Mouse (Mus musculus) embryo, embryonic 11 days (tissue): ENCODE measurements at regions not wholly inside any gene's neighbourhood (a gene's known extent, or its start where the extent isn't known, plus 50 kb on each side); places are given as distances from the start of the nearest gene placed in this dataset.

Experiments
- DNase-seq: peaks from one replicate; pipeline ENCODE4 v3.0.0-alpha.2; 2015

DNA sequence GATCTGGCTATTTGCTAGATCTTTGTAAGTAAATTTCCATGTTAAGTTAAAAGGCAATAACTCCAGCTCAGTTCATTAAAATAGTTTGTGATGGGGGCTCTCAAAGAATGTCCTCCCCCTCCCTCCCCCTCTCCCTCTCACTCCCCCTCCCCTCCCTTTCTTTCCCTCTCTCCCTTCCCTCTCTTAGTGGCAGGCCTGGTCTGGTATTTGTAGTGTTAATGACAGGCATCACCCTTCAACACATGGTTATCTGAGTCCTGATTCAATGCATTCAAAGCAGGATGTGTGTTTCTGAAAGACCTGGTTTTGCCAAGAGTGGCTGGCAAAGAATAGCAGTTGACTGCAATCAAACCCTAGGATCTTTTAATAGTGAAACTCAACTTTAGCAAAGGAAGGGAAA is 383.4 kb upstream of the Mpdz start:
- DNase-seq = no peak

DNA sequence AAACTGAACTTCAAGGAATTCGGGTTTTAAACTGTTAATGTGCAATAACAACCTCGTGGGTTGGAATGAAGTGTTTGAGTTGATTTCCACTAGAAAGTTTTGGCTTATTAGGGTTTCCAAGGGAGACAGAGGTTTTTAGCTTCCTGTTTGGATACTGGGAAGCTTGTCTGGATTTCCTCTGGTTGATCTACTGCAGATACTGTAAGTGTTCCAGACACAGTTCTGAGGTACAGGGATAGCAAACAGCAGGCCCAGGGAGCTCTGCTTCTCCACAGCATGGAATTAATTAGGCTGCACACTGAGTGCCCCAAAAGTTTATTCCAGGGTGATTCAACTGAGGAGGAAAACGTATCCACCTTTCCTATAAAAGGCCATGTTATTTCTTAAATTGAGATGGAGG is 381.0 kb upstream of the Mpdz start:
- peak; percentile 20 for DNase-seq

DNA sequence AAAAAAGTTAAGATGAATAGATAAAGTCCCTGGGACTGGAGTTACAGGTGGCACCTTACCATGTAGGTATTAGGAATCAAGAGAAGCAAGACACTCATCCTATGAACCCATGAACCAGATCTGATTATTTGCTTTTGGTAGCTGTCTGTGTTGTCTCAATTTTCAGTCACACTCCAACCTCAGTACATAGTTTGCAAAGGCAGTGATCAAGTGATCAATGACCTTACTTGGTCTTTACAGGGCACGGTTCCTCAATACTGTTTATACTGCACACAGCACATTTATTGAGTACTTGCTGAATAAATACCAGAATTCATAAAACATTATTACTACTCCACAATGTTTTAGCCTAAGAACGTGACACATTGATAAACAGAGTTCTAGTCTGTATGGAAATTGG is 346.7 kb upstream of the Mpdz start:
- no peak for DNase-seq

DNA sequence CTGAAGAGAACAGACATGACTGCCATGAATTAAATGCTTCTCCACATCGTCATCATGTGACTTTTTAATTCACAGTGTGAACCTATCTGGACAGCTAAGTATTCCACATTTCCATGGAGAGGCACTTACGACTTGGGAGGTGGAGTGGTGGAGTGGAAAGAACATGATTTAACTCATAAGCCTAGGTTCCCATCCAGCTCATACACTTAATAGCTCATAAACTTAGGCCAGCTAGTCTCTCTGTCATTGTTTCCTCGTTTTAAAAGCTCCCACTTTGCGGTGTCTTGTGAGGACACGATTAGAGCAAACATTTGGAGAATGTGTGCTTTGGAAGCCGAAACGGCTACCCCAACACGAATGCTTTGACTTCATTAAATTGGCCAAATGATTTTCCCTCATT is 346.0 kb upstream of the Mpdz start:
- no peak for DNase-seq

DNA sequence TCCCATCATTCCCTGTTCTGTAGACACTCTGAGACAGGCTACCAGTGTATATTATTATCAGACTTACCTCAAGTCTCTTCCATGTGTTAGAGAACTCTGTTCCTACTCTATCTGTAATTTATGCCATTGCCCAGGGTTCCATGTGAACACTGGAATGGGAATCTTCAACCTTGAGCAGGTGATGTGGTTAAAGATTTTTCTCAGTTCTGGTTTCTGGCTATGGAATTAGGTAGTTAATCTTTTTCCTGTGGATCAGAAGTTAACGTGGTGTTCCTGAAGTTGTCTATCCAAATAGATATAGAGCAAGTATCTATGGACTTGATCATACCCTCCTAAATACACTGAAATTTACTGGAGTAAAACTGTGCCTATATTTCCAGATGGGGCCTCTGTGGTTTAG is 339.4 kb upstream of the Mpdz start:
- DNase-seq = no peak

DNA sequence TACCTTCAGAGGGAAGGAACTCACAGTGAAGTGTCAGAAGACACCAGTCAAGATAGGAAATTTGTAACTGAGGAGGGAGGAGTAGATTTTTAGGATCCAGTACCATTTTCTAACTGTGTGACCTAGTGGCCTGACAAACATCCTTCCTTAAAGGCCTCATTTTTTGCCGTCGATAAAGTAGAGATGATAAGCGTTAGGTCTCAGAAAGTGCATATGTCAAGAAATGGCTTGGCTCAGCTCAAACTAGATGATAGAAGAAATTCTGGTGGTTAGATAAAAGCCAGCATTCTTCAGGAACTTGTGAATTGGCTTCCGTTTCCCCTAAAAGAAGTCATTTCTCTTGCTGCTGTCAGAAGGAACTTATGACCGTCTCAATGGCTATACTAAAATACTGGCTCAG is 324.1 kb upstream of the Mpdz start:
- DNase-seq = no peak

DNA sequence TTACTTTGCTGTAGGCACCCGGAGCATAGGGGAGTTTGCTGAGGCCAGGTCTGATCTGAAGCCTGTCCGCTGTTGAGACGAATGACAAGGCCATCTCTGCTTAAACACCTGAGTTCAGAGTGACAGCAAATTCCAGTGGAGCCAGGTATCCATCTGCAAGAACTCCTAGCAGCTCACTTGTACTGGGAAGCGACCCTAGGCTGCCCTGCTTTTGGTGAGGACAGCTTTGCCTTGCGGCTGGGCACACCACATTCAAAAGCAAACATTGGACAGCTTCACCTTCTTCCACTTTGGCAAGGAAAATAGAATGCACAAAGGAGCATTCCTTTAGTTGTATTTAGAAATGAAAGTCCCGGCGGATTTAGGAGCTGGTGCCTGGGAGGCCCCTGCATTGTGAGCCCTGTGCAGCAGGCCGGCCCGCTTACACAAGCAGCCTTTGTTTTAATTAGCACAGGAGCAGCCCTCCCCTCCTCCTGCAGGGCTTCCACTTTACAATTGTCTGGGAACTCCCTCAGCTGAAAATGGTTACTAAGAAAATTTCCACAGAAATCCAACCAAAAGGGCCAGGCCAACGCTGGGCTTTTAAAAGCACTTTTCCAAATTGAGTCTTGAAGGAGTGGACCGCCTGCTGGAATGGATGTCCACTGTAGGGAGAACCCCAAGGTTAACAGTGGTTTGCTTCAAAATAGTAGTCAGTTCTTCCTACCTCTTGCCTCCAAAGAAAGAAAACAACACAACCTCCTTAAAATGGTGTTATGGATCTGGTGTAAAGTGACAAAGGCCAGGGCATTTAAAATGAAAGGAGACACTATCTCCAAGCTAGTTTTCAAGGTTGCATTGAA is 321.6 kb upstream of the Mpdz start:
- DNase-seq = peak; percentile 51

DNA sequence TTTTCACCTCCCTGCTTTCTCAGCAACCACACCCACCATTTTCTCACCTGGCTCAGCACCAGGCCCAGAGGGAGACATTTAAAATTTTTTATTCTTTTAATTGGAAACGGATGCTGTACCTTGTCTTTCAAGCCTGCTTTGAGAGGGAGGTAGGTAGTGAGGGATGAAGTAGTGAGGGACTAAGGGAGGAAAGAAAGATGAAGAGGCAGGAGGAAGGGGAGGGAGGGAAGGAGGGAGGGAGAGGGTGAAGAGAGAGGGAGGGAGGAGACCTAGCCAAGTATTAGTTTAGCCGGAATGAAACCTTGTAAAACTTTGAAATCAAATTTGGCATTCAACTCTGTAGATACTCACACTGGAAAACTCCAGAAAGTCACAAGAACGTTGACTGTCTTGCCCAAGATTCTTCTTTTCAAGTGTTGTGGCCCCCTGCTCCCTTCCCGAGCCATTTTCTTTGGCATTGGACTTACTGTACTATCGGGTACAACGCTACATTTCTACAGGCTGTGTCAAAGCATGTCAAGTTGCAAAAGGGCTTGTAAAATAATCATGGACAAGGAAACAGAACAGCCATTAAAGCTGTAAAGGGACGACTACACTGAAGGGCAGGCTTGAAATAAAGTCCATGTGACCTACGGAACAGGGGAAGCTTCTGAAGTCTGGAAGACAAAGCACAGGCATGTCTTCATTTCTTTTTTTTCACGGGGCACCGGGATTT is 320.9 kb upstream of the Mpdz start:
- DNase-seq = peak; percentile 23

DNA sequence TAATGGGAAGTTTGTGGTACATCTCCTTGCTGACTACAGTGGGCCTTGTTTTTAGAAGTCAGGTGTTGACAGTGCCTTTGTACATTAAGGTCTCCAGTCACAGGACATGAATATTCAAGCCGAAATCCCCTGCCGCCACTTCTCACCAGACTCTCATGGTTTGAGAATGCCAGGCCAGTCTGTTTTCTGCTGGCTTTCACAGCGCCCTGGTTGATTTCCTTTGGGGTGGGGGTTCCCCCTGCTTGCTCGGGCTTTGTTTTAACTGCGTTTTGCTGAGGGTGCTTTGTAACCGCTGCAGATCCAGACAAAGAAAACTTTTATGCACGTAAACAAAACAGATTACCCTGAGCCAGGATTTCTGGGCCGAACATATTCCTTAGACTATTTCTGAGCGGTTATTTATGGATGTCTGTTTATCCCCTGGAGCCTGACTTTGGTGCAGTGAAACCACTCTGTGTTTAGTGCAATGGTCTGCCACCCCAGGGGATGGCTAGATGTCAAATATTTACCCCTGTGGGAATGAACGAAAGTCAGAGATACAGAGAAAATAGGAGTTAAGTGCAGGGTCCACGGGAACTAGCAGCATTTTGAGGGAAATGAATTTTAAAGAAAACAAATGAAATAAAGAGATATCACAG is 320.1 kb upstream of the Mpdz start:
- peak; percentile 34 for DNase-seq

DNA sequence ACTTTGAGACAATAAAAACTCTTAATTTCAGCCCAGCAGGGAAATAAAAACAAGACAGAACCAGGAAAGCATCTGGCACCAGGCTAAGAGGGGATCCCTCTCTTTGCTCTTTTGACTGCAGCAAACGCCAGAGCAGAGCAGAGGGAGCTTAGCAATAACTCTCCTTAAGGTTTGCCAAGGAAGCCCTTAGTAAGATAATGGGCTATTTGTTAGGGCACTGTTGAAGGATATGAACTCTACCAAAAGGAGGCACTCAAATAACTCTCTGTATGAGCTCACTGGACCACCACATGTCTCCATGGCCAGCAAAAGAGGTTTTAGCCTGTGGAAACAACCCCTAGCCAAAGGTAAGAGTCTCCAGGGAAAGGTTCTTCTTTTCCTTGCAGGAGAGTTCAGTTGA is 315.3 kb upstream of the Mpdz start:
- DNase-seq = peak; percentile 10

DNA sequence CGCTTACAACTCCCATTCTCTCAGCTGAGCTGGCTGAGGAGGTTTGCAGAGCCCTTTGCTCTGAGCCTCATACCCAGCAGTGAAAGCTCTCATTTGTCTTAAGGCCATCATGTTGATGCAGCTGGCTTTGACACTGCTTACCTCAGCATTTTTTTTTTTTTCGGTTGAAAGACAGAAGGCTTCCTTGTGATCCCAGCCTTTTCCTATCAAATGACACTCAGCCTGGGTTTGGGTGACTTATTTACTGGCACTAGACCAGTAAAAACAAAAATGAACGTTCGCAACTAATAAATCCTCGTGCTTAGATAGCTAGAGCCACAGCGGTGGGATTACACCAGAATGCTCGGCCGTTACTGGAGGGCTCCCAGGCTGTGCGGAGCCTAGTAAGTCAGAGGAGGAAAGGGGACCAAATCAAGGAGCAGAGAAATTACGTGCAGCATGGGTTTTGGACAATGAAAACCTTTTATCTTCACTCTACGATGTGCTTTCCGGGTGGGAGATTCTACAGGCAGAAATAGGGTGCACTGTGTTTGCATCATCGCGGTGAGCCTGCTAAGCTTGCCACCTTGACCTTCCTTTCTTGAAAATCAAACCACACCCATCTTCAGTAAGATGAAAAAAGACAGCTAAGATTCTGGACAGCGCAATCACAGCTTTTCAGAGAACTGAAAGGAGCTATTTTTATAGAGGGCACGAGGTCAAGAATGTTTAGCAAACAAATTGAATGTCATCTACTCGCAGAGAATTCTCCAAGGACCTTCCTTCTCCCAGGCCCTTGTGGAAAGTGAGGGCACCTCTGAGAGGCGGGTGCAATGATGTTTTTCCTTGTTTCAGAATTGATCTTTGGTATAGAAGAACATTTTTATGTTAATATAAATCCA is 302.3 kb upstream of the Mpdz start:
- DNase-seq = peak; percentile 78

DNA sequence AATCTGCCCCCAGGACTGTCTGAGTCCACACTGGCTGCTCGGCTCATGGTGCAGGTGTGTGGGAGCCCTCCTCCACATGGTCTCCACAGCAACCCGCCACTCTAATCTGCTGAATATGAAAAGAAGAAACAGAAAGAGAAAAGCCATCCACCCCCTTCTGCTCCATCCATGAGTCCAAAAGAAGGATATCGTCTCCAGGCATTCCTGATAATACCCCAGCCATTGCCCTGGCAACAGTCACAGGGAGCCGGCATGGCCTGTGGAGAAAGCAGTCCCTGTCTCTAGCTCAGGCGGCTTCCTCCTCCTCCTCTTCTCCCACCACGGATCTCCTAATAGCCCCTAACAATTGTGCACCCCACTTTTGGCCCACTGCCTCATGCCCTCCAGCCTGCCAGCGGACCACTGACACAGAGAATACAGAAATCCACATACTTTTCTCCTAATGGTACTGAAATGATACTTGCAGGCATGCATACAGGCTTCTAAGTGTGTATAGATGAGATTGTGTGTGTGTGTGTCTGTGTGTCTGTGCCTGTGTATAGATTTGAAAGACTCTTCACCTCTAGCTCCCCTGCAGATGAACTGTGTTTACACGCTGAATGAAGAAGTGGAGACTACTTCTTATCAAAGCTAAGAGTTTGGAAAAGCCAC is 301.5 kb upstream of the Mpdz start:
- DNase-seq = peak; percentile 75

DNA sequence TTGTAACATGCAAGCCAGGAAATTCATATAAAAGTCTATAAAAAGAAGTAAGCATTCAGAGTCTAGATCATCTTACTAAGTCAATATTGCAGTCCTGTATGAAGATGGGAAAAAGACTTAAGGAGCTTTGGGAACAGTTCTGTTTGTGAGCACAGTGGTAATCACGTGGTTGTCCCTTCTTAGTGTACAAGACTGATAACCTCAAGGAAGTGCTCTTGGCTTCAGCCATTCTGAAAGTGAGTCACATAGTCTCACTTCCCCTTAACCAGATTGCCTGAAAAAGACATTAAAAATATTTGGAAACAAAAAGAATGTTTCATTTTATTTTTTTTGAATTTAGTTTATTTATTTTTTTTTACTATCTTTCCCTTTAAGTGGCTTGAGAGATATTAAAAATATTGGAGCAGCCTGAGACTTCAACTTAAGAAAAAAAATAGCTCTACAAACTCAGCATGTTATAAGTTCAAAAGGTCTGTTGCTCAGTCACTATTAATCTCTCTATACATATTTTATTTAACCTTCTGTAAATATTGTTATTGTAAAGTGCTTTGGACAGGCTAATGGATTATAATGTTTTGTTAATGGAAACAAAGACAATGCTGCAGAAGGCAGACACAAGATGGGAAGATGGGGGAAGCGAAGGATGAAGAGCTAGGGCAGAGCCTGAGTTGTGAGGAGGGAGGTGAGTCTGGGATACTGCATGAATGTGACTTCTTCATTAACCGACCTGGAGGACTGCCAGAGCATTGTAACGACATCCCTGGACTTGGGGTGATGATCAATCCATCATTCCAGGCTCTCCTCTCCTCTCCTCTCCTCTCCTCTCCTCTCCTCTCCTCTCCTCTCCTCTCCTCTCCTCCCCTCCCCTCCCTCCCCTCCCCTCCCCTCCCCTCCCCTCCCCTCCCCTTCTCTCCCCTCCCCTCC is 300.2 kb upstream of the Mpdz start:
- no peak for DNase-seq

DNA sequence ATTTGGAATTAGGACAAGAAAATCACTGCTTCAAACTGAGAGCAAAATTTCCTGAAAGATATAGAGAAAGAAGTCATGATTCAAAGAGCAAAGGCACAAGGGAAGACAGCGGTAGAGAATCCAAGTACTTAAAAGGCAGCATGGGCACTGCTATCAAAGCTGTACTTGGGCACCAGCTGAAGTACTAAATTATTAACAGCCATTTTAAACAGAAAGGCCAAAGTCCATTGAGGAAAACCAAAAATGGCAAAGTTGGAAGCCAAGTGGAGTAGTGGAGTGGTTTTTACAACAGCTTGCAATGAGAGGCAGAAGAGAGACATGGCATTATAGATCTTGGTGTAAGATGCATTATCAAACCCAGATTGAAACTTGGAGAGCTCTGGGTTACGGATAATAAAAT is 291.8 kb upstream of the Mpdz start:
- no peak for DNase-seq

DNA sequence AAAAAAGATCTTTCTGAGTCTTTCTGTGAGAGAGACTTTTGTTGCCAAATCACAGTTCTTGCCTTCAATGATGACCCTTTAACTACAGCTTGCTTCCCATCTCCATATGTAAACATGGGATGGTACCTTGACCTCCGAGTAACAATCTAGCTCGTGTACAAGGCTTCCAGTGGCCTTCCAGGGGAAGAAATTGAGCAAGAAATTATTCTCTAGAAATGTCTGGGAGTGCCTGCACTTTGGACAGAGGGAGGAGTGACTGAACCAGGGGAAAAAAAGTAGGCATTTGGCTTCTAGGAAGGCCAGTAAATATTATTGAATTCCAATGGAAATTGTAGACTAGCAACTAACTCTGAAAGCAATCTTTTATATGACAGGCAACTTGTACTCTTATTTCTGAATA is 287.8 kb upstream of the Mpdz start:
- no peak for DNase-seq

DNA sequence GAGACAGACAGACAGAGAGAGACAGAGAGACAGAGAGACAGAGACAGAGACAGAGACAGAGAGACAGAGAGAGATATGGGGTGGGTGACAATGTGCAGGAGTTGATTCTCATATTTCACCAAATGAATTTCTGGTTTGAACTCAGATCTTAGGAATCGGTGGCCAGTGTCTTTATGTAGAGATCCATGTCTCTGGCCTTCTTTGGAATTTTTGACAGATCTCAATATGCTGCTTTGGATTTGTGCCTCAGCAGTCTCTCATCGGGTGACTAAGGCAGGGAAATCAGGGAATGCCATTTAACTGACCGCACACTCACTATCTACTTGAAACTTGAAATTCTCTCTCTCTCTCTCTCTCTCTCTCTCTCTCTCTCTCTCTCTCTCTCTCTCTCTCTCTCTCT is 286.3 kb upstream of the Mpdz start:
- no peak for DNase-seq

DNA sequence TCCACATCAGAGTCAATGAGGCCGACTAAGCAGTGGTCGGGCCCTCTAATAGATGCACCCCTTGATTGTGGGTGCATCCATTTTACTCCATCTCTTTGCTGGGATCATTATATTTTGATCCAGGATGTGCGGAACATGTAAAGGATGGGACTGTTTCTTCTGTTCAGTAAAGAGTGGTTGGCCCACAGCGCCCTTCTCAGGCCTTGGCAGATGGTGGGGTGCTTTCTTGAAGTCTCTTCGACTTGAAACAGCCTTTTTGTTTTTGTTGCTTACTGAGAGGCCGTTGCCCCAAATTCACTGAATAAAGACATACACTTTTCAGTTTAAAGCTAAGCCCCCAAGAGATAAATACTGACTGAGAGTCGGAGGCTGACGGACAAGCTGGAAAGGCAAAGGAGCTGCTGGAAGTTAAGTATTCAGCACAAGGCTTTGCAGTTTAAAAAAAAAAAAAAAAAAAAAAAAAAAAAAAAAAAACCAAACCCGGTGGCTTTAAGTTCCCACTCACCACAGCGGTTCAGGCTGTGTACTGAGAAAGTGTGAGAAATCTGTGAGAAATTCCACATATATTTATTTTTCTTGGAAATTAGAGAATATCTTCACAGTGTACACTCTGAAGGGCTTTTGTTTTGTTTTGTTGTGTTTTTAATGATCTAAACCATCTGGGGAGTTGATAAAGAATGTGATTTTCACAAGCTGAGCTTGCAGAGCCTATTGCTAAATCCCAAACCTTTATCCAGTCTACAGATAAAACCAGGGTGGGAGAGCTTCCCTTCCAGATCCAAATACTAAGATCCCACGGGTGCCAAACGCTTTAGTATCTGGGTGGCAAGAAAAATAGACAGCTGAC is 285.3 kb upstream of the Mpdz start:
- DNase-seq = peak; percentile 17

DNA sequence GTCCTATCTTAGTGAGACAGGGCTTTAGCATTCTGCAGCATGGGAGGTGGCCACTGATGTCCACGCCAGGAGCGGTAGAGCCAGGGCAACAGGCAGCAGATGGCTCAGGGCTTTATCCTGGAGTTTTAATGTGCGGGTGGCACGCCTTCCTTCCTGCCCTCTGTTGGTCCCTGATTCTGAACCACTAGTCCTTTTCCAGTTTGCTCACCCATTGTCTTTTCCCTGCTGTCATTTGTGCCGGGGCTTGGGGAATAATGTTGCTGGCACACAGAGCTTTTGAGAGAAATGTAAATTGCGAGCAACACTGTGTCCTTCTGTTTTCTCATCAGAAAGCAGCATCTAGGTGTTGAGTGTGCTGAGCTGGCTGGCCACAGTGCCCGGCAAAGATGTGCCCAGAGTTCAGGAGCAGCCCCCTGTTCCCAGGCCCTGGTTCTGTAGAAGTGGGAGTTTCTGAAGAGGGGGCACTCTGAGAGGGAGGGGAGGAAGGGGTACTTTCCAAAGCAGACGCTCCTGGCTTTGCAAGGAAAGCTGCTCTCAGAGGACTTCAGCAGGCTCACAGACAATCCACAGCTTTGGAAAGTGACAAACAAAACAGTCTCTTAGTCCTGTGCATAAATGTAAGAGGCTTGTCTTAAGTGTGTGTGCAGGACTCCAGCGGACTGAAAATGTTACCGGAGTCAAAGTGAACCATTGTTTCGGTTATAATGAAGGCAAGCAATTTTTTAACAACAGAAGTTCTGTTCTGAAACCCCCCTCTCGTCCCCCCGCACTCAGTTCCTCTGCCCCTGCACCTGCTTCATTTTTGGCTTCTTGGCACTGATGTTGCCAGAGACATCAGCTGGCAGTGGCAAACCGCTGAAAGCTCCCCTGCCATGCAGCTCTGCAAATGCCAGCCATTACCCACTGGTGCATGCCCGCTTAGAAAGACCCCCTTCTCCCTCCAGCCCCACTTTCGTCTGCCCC is 284.4 kb upstream of the Mpdz start:
- peak; percentile 15 for DNase-seq

DNA sequence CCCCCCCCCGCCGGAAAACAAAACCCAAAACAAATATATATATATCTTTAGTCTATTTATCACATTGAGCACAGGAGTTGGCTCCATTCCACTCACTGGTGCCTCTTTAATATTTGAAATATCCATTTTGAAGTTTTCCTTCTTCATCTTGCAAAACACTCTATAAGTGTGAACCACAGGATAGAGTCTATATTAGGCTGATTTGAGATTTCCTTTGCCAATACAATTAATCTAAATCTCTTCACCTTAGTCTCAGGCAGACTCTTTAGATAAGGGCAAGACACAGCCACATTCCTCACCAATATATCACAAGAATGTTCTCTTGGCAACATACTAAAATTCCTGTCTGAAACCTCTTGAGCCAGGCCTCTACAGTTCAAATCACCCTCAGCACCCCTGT is 282.1 kb upstream of the Mpdz start:
- DNase-seq = no peak
